Mouse (Mus musculus): ENCODE data around the gene Rorb.

The Rorb gene

GRCm38 (mm10) chr19:18888491-18889116, 222.4 kb downstream of the Rorb start:
- DNase-seq (ENCODE audit: low spot score in 2 of 2), result peak in 1 of 2 experiments; percentile 16

GRCm38 (mm10) chr19:18887646-18888407, 223.2 kb downstream of the Rorb start:
- no peak for DNase-seq (ENCODE audit: low spot score in 2 of 2)

- DNase-seq (ENCODE audit: low spot score in 2 of 2), result no peak
Observed at GRCm38 (mm10) chr19:18881162-18881561, 229.8 kb downstream of the Rorb start.

Measured in frontal cortex, postnatal 14 days (tissue).